Mouse (Mus musculus): Measurements from ENCODE around the gene Cideb. TPM values are rescaled to one million over a fixed set of nuclear protein-coding genes. Genes with fewer than 3 reads are reported as not detected.
"Not testable (repeated sequence)": the region's sequence is repeated elsewhere in the genome, so short reads cannot be mapped to it uniquely, and the experiment has no call there.

The Cideb gene
- polyA plus RNA-seq, 1 experiment from 2014 or later, result 1.6 TPM

DNA sequence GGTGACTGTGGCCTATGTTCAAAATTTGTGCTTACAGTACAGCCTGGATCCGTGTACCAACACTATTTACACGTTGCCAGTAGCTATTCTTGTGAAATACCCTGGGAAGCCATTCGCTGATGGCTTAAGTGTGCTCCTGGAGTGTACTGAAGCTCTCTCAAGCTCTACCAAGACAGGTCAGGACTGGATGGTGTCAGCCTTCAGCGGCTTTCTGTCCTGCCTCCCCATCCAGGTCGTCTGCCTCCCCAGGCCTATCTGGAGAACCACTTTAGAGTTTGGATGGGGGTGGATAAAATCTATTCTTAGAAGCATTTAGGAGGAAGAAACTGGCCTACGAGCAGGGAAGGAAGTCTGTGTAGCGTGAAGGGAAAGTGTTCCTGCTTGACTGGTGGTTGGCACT lies 4.9 kb upstream of the Cideb start:
- 16% methylated on average over 7 of the region's 7 CpGs for WGBS

GRCm38 (mm10) chr14:55762001-55762821 lies 4.0 kb upstream of the Cideb start:
- peak; percentile 55 for ATAC-seq (ENCODE audit: insufficient number of reproducible peaks, insufficient read depth, low FRiP score, low read depth)
- Histone ChIP-seq H3K4me3 (ENCODE audit: control insufficient read depth in 1 of 2, insufficient read depth in 1 of 2, low read depth in 1 of 2, low read length in 2 of 2) (peak overlapping the region; percentile 48 to 54), H3K9me3 (ENCODE audit: control insufficient read depth, low read length) (no peaks in the 10 kb centered on the region), H3K27ac (replicated peaks in 1 of 2; ENCODE audit: control insufficient read depth in 1 of 2, insufficient read depth in 1 of 2, low read depth in 2 of 2, low read length in 2 of 2) (0 out of 4 replicates have a peak overlapping the region, but pooled peaks of 1 of the 2 experiments have one; percentile 36), H3K4me1 (ENCODE audit: control insufficient read depth in 2 of 2, insufficient read depth in 2 of 2, low read length in 2 of 2) (peaks cover 22 to 29% of the 10 kb centered on the region in 2 experiments), H3K36me3 (ENCODE audit: control insufficient read depth, insufficient read depth, low read length) (no peaks in the 10 kb centered on the region), H3K9ac (ENCODE audit: low read length) (peak overlapping the region; percentile 78), H3K4me2 (ENCODE audit: low read length) (peak overlapping the region; percentile 99), H3K27me3 (ENCODE audit: control insufficient read depth, insufficient read depth, low read length) (peaks cover 27% of the 10 kb centered on the region)
- under 1% methylated on average over 77 of the region's 77 CpGs for WGBS

More for the DNA sequence above, 4.9 kb upstream of the Cideb start:
- Histone ChIP-seq H3K4me1 (ENCODE audit: control insufficient read depth in 2 of 2, insufficient read depth in 2 of 2, low read length in 2 of 2) (peaks cover 25 to 26% of the 10 kb centered on the region in 2 experiments), H3K27me3 (ENCODE audit: control insufficient read depth, insufficient read depth, low read length) (peaks cover 30% of the 10 kb centered on the region), H3K4me2 (ENCODE audit: low read length) (peak overlapping the region; percentile 99; the same call in 1 of the 2 replicates), H3K4me3 (ENCODE audit: control insufficient read depth in 1 of 2, insufficient read depth in 1 of 2, low read depth in 1 of 2, low read length in 2 of 2) (no peak overlapping the region), H3K27ac (replicated peaks in 1 of 2; ENCODE audit: control insufficient read depth in 1 of 2, insufficient read depth in 1 of 2, low read depth in 2 of 2, low read length in 2 of 2) (0 out of 4 replicates have a peak overlapping the region, but pooled peaks have one; percentile 11 to 19), H3K36me3 (ENCODE audit: control insufficient read depth, insufficient read depth, low read length) (no peaks in the 10 kb centered on the region), H3K9me3 (ENCODE audit: control insufficient read depth, low read length) (no peaks in the 10 kb centered on the region), H3K9ac (ENCODE audit: low read length) (peak overlapping the region; percentile 78)
- no peak for ATAC-seq (ENCODE audit: insufficient number of reproducible peaks, insufficient read depth, low FRiP score, low read depth)

DNA sequence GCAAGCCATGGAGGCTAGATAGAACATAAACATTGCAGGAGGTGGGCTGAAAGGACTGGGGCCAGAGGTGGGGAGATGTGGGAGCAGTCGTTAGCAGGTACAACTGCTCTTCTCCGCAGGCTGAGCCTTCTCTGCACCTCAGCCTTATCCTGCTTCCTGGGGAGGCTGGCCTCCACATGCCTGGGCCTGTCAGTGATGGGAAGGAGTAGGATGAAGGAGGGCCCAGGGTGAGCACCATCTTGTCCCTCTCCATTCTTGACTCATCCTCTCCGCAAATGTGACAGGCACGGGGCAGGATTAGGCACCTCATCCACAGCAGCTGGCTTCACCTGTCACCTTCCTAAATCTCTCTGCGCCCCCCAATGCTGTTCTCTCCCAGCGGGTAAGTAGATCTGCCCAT lies 2.9 kb upstream of the Cideb start, which contains the start of gene Ltb4r2:
TSS of gene Ltb4r2 (plus strand) at position 266 of the 400 bp plus-strand sequence.
- Histone ChIP-seq H3K4me3 (ENCODE audit: control insufficient read depth in 1 of 2, insufficient read depth in 1 of 2, low read depth in 1 of 2, low read length in 2 of 2) (peak within 1 kb of the TSS; percentile 48 to 54), H3K4me1 (ENCODE audit: control insufficient read depth in 2 of 2, insufficient read depth in 2 of 2, low read length in 2 of 2) (peaks cover 22 to 29% of the 10 kb centered on the region in 2 experiments), H3K27me3 (ENCODE audit: control insufficient read depth, insufficient read depth, low read length) (peaks cover 21% of the 10 kb centered on the region), H3K36me3 (ENCODE audit: control insufficient read depth, insufficient read depth, low read length) (peaks cover 2% of the 10 kb centered on the region; the same call in 1 of the 2 replicates), H3K9me3 (ENCODE audit: control insufficient read depth, low read length) (no peaks in the 10 kb centered on the region), H3K27ac (replicated peaks in 1 of 2; ENCODE audit: control insufficient read depth in 1 of 2, insufficient read depth in 1 of 2, low read depth in 2 of 2, low read length in 2 of 2) (0 out of 4 replicates have a peak within 1 kb of the TSS, but pooled peaks of 1 of the 2 experiments have one; percentile 36), H3K9ac (ENCODE audit: low read length) (peak within 1 kb of the TSS; percentile 78), H3K4me2 (ENCODE audit: low read length) (peak within 1 kb of the TSS; percentile 99)
- WGBS, result 71% methylated on average over 6 of the region's 6 CpGs
- ATAC-seq (ENCODE audit: insufficient number of reproducible peaks, insufficient read depth, low FRiP score, low read depth), result no peak

DNA sequence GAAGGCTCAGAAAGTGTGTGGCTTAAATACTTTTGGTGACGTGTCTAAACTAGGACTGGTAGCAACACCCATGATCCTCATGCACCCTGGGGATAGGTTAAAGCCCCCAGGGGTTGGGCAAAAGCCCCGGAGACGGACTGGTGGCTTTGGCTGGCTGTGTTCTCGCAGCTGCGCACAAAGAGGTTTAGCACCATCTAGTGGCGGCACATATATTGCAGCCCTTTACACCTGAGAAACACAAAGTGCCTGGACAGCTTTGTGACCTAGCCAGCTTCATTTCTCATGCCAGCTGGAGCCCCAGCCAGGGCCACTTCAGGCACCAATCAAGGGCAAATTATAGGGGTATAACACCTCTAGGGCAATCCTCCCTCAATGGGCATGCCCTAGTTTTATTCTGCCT lies 1.9 kb upstream of the Cideb start:
- Histone ChIP-seq H3K9ac (ENCODE audit: low read length) (peak overlapping the region; percentile 57; the same call in 1 of the 2 replicates), H3K27me3 (ENCODE audit: control insufficient read depth, insufficient read depth, low read length) (peaks cover 15% of the 10 kb centered on the region), H3K36me3 (ENCODE audit: control insufficient read depth, insufficient read depth, low read length) (peaks cover 11% of the 10 kb centered on the region), H3K4me1 (ENCODE audit: control insufficient read depth in 2 of 2, insufficient read depth in 2 of 2, low read length in 2 of 2) (peaks cover 22 to 29% of the 10 kb centered on the region in 2 experiments), H3K4me2 (ENCODE audit: low read length) (peak overlapping the region; percentile 61), H3K4me3 (ENCODE audit: control insufficient read depth in 1 of 2, insufficient read depth in 1 of 2, low read depth in 1 of 2, low read length in 2 of 2) (peak overlapping the region in 1 of 2 experiments; percentile 20; a peak in 3 of 4 replicates)
- H3K9me3 ChIP-seq (ENCODE audit: control insufficient read depth, low read length); ATAC-seq (ENCODE audit: insufficient number of reproducible peaks, insufficient read depth, low FRiP score, low read depth); H3K27ac ChIP-seq (replicated peaks in 1 of 2; ENCODE audit: control insufficient read depth in 1 of 2, insufficient read depth in 1 of 2, low read depth in 2 of 2, low read length in 2 of 2): not testable (repeated sequence)
- 2% methylated on average over 6 of the region's 6 CpGs for WGBS

GRCm38 (mm10) chr14:55757566-55757965 lies 692 bp downstream of the Cideb start:
- Histone ChIP-seq H3K9me3 (ENCODE audit: control insufficient read depth, low read length) (no peaks in the 10 kb centered on the region), H3K27me3 (ENCODE audit: control insufficient read depth, insufficient read depth, low read length) (peaks cover 15% of the 10 kb centered on the region), H3K36me3 (ENCODE audit: control insufficient read depth, insufficient read depth, low read length) (peaks cover 37% of the 10 kb centered on the region), H3K9ac (ENCODE audit: low read length) (no peak overlapping the region), H3K27ac (replicated peaks in 1 of 2; ENCODE audit: control insufficient read depth in 1 of 2, insufficient read depth in 1 of 2, low read depth in 2 of 2, low read length in 2 of 2) (no peak overlapping the region), H3K4me3 (ENCODE audit: control insufficient read depth in 1 of 2, insufficient read depth in 1 of 2, low read depth in 1 of 2, low read length in 2 of 2) (no peak overlapping the region), H3K4me1 (ENCODE audit: control insufficient read depth in 2 of 2, insufficient read depth in 2 of 2, low read length in 2 of 2) (peaks cover 7 to 17% of the 10 kb centered on the region in 2 experiments), H3K4me2 (ENCODE audit: low read length) (peak overlapping the region; percentile 4; the same call in 1 of the 2 replicates)
- WGBS, result 27% methylated on average over 6 of the region's 6 CpGs
- ATAC-seq (ENCODE audit: insufficient number of reproducible peaks, insufficient read depth, low FRiP score, low read depth), result no peak

DNA sequence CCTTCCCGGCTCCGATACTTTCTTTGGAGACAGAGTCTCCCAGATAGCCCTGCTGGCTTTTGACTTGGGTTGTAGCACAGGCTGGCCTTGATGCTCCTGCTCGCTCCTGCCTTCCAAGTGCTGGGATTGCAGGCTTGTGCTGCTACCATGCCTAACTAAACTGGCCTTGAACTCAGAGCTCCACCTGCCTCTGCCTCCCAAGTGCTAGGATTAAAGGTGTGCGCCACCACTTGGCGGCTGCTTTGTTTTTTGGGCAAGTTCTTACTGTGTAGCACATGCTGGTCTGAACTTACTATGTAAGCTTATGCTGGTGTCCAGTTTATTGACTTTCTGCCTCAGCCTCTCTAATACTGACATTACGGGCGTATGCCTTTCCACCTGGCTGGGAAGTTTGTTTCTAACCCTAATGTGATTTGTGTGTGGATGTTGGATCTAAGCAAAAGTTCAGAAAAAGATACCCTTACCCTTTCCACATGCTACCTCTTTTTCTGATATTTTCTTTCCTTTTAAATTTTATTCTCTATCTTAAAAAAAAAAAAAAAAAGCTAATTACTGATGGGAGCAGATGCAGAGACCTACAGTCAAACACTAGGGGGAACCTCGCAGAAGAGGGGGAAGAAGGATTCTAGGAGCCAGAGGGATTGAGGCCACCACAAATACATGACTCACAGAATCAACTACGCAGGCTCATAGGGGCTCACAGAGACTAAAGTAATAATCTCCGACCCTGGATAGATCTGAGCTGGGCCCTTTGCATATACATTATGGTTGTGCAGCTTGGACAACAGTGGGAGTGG lies 11.0 kb downstream of the Cideb start:
- Histone ChIP-seq H3K27me3 (ENCODE audit: control insufficient read depth, insufficient read depth, low read length) (no peaks in the 10 kb centered on the region), H3K4me3 (ENCODE audit: control insufficient read depth in 1 of 2, insufficient read depth in 1 of 2, low read depth in 1 of 2, low read length in 2 of 2) (no peak overlapping the region), H3K36me3 (ENCODE audit: control insufficient read depth, insufficient read depth, low read length) (peaks cover 53% of the 10 kb centered on the region), H3K27ac (replicated peaks in 1 of 2; ENCODE audit: control insufficient read depth in 1 of 2, insufficient read depth in 1 of 2, low read depth in 2 of 2, low read length in 2 of 2) (no peak overlapping the region), H3K9ac (ENCODE audit: low read length) (no peak overlapping the region), H3K9me3 (ENCODE audit: control insufficient read depth, low read length) (no peaks in the 10 kb centered on the region), H3K4me1 (ENCODE audit: control insufficient read depth in 2 of 2, insufficient read depth in 2 of 2, low read length in 2 of 2) (peaks cover 8 to 22% of the 10 kb centered on the region in 2 experiments; a peak in 3 of 4 replicates), H3K4me2 (ENCODE audit: low read length) (0 out of 2 replicates have a peak overlapping the region, but pooled peaks have one; percentile 98)
- 91% methylated on average over 10 of the region's 10 CpGs for WGBS
- ATAC-seq (ENCODE audit: insufficient number of reproducible peaks, insufficient read depth, low FRiP score, low read depth), result no peak

GRCm38 (mm10) chr14:55745861-55746237 lies 12.4 kb downstream of the Cideb start:
- H3K27ac ChIP-seq (replicated peaks in 1 of 2; ENCODE audit: control insufficient read depth in 1 of 2, insufficient read depth in 1 of 2, low read depth in 2 of 2, low read length in 2 of 2), result peak overlapping the region in 1 of 2 experiments; percentile 44; a peak in 2 of 4 replicates
- no peak; the same call in 1 of the 2 replicates for ATAC-seq (ENCODE audit: insufficient number of reproducible peaks, insufficient read depth, low FRiP score, low read depth)
- H3K9ac ChIP-seq (ENCODE audit: low read length), result peak overlapping the region; percentile 91
- H3K9me3 ChIP-seq (ENCODE audit: control insufficient read depth, low read length), result no peaks in the 10 kb centered on the region
- H3K4me1 ChIP-seq (ENCODE audit: control insufficient read depth in 2 of 2, insufficient read depth in 2 of 2, low read length in 2 of 2), result peaks cover 8 to 22% of the 10 kb centered on the region in 2 experiments; a peak in 3 of 4 replicates
- peak overlapping the region; percentile 98 for H3K4me2 ChIP-seq (ENCODE audit: low read length)
- H3K27me3 ChIP-seq (ENCODE audit: control insufficient read depth, insufficient read depth, low read length), result no peaks in the 10 kb centered on the region
- peaks cover 53% of the 10 kb centered on the region for H3K36me3 ChIP-seq (ENCODE audit: control insufficient read depth, insufficient read depth, low read length)
- under 1% methylated on average over 31 of the region's 31 CpGs for whole genome bisulfite sequencing
- H3K4me3 ChIP-seq (ENCODE audit: control insufficient read depth in 1 of 2, insufficient read depth in 1 of 2, low read depth in 1 of 2, low read length in 2 of 2), result peak overlapping the region; percentile 79 to 93
